Mouse (Mus musculus): ENCODE results near the gene Man2c1. TPM values are rescaled to one million over a fixed set of nuclear protein-coding genes. Genes with fewer than 3 reads are reported as not detected.
A peak's percentile ranks its signal among the peaks of the same experiment; 100 is the strongest.

Man2c1 gene
- total RNA-seq (2017), result 30.9 and 51.3 TPM in 2 replicates

GRCm38 (mm10) chr9:57130577-57131433 lies at the start of gene Man2c1:
TSS of gene Man2c1 (plus strand) at chr9:57130690.
- ATAC-seq (replicated peaks; ENCODE audit: low read depth, poor library complexity, severe bottlenecking), result peak; percentile 90

GRCm38 (mm10) chr9:57082236-57082635 lies 48.3 kb upstream of the Man2c1 start:
- no peak for ATAC-seq (replicated peaks; ENCODE audit: low read depth, poor library complexity, severe bottlenecking)

GRCm38 (mm10) chr9:57117261-57117755 lies 13.2 kb upstream of the Man2c1 start:
- no peak for ATAC-seq (replicated peaks; ENCODE audit: low read depth, poor library complexity, severe bottlenecking)

- no peak for ATAC-seq (replicated peaks; ENCODE audit: low read depth, poor library complexity, severe bottlenecking)
Observed at GRCm38 (mm10) chr9:57129641-57130040, 849 bp upstream of the Man2c1 start.

- ATAC-seq (replicated peaks; ENCODE audit: low read depth, poor library complexity, severe bottlenecking), result no peak
Observed at GRCm38 (mm10) chr9:57137246-57137645, 6.8 kb downstream of the Man2c1 start.

GRCm38 (mm10) chr9:57137777-57138176 lies 7.3 kb downstream of the Man2c1 start:
- ATAC-seq (replicated peaks; ENCODE audit: low read depth, poor library complexity, severe bottlenecking), result no peak

GRCm38 (mm10) chr9:57138507-57138906 lies 8.0 kb downstream of the Man2c1 start:
- ATAC-seq (replicated peaks; ENCODE audit: low read depth, poor library complexity, severe bottlenecking), result no peak

GRCm38 (mm10) chr9:57139110-57139509 lies 8.6 kb downstream of the Man2c1 start:
- ATAC-seq (replicated peaks; ENCODE audit: low read depth, poor library complexity, severe bottlenecking), result no peak

GRCm38 (mm10) chr9:57139571-57139970 lies 9.1 kb downstream of the Man2c1 start:
- no peak for ATAC-seq (replicated peaks; ENCODE audit: low read depth, poor library complexity, severe bottlenecking)

- ATAC-seq (replicated peaks; ENCODE audit: low read depth, poor library complexity, severe bottlenecking), result no peak
Observed at GRCm38 (mm10) chr9:57141417-57142353, 11.2 kb downstream of the Man2c1 start.

- ATAC-seq (replicated peaks; ENCODE audit: low read depth, poor library complexity, severe bottlenecking), result no peak
Observed at GRCm38 (mm10) chr9:57143212-57143611, 12.7 kb downstream of the Man2c1 start.

- no peak for ATAC-seq (replicated peaks; ENCODE audit: low read depth, poor library complexity, severe bottlenecking)
Observed at GRCm38 (mm10) chr9:57144830-57145229, 14.3 kb downstream of the Man2c1 start.

- no peak for ATAC-seq (replicated peaks; ENCODE audit: low read depth, poor library complexity, severe bottlenecking)
Observed at GRCm38 (mm10) chr9:57146451-57147066, 16.1 kb downstream of the Man2c1 start.

GRCm38 (mm10) chr9:57147205-57148143 lies 17.0 kb downstream of the Man2c1 start:
- no peak for ATAC-seq (replicated peaks; ENCODE audit: low read depth, poor library complexity, severe bottlenecking)

GRCm38 (mm10) chr9:57148144-57148878 lies 17.8 kb downstream of the Man2c1 start, which contains the start of gene Neil1:
TSS of gene Neil1 (minus strand) at chr9:57148305.
- peak; percentile 93 for ATAC-seq (replicated peaks; ENCODE audit: low read depth, poor library complexity, severe bottlenecking)

GRCm38 (mm10) chr9:57149021-57149420 lies 18.5 kb downstream of the Man2c1 start:
- ATAC-seq (replicated peaks; ENCODE audit: low read depth, poor library complexity, severe bottlenecking), result no peak

- ATAC-seq (replicated peaks; ENCODE audit: low read depth, poor library complexity, severe bottlenecking), result no peak
Observed at GRCm38 (mm10) chr9:57150192-57150591, 19.7 kb downstream of the Man2c1 start.

- ATAC-seq (replicated peaks; ENCODE audit: low read depth, poor library complexity, severe bottlenecking), result no peak
Observed at GRCm38 (mm10) chr9:57152331-57152730, 21.8 kb downstream of the Man2c1 start.
